Mouse (Mus musculus) left cerebral cortex, postnatal 14 days (tissue): ENCODE data around the gene Cyp46a1. TPM values are rescaled to one million over a fixed set of nuclear protein-coding genes. Genes with fewer than 3 reads are reported as not detected.

Experiments
- DNase-seq, 2 experiments: peaks; one replicate each; pipeline ENCODE4 v3.0.0; 2021 to 2022; ENCODE audit warnings: low spot score in 2 of 2, mixed read lengths in 1 of 2
- intact Hi-C: fragments of 180-260 bp; cut with DNase I; formaldehyde crosslinking; loops from one replicate; pipeline ENCODE4 v1.15.1; 2025
- total RNA-seq, 2 experiments: library from RNA; stranded (reverse); gene quantifications; 2 replicates each; pipeline ENCODE4 v1.2.3; 2021

Cyp46a1 gene
- total RNA-seq, 2 experiments from 2014 or later, result 258 to 270 TPM

- DNase-seq, result no peak
- intact Hi-C loops, result no loop called here
Measured at GRCm38 (mm10) chr12:108352371-108353136, 18.4 kb downstream of the Cyp46a1 start.

- intact Hi-C loops, result no loop called here
- DNase-seq, result no peak
Measured at GRCm38 (mm10) chr12:108354284-108354683, 20.1 kb downstream of the Cyp46a1 start.

- intact Hi-C loops, result no loop called here
- no peak for DNase-seq
Measured at GRCm38 (mm10) chr12:108355271-108355670, 21.1 kb downstream of the Cyp46a1 start.

- intact Hi-C loops, result no loop called here
- DNase-seq, result no peak
Measured at GRCm38 (mm10) chr12:108355986-108356385, 21.8 kb downstream of the Cyp46a1 start.

GRCm38 (mm10) chr12:108363796-108364195 is 29.6 kb downstream of the Cyp46a1 start:
- DNase-seq, result peak; percentile 86 to 88
- intact Hi-C loops, result loop anchor here (5.0 kb wide), 2 partner anchors 59 to 129 kb away; no protein-coding TSS in a partner anchor

GRCm38 (mm10) chr12:108365340-108365739 is 31.2 kb downstream of the Cyp46a1 start:
- peak in 1 of 2 experiments; percentile 37 for DNase-seq
- intact Hi-C loops, result no loop called here

GRCm38 (mm10) chr12:108365868-108366267 is 31.7 kb downstream of the Cyp46a1 start:
- DNase-seq, result no peak
- intact Hi-C loops, result no loop called here

- no peak for DNase-seq
- intact Hi-C loops, result no loop called here
Measured at GRCm38 (mm10) chr12:108367909-108368308, 33.7 kb downstream of the Cyp46a1 start.

GRCm38 (mm10) chr12:108368921-108369320 is 34.7 kb downstream of the Cyp46a1 start:
- intact Hi-C loops, result no loop called here
- DNase-seq, result no peak

- DNase-seq, result no peak
- intact Hi-C loops, result no loop called here
Measured at GRCm38 (mm10) chr12:108370596-108371428, 36.6 kb downstream of the Cyp46a1 start, which contains the start of gene Eml1. Gene Eml1, plus strand, starts transcription at chr12:108370957.

GRCm38 (mm10) chr12:108371429-108371765 is 37.2 kb downstream of the Cyp46a1 start:
- DNase-seq, result no peak
- intact Hi-C loops, result no loop called here

GRCm38 (mm10) chr12:108372241-108372640 is 38.1 kb downstream of the Cyp46a1 start:
- DNase-seq, result no peak
- intact Hi-C loops, result no loop called here

- intact Hi-C loops, result no loop called here
- DNase-seq, result no peak
Measured at GRCm38 (mm10) chr12:108373611-108374010, 39.4 kb downstream of the Cyp46a1 start.

- DNase-seq, result no peak
- intact Hi-C loops, result no loop called here
Measured at GRCm38 (mm10) chr12:108374689-108375088, 40.5 kb downstream of the Cyp46a1 start.

- intact Hi-C loops, result no loop called here
- peak; percentile 45 to 80 for DNase-seq
Measured at GRCm38 (mm10) chr12:108378379-108379133, 44.4 kb downstream of the Cyp46a1 start.

GRCm38 (mm10) chr12:108386476-108387232 is 52.5 kb downstream of the Cyp46a1 start:
- DNase-seq, result peak in 1 of 2 experiments; percentile 32
- intact Hi-C loops, result no loop called here

- intact Hi-C loops, result no loop called here
- DNase-seq, result no peak
Measured at GRCm38 (mm10) chr12:108389718-108390117, 55.5 kb downstream of the Cyp46a1 start.

- intact Hi-C loops, result no loop called here
Measured at GRCm38 (mm10) chr12:108392254-108393044, 58.3 kb downstream of the Cyp46a1 start.

More at GRCm38 (mm10) chr12:108392254-108393044, 58.3 kb downstream of the Cyp46a1 start:
- DNase-seq, result no peak
